Mouse (Mus musculus): Measurements from ENCODE around the gene Tsen15. TPM values are rescaled to one million over a fixed set of nuclear protein-coding genes. Genes with fewer than 3 reads are reported as not detected.

The Tsen15 gene
- total RNA-seq (2012; rRNA removed) (23.1 and 26.8 TPM in 2 replicates), total RNA-seq (2014; rRNA removed) (65.3 and 65.9 TPM in 2 replicates), polyA plus RNA-seq (2012; ENCODE audit: insufficient read length, low read depth) (40.9 and 42.3 TPM in 2 replicates)

DNA sequence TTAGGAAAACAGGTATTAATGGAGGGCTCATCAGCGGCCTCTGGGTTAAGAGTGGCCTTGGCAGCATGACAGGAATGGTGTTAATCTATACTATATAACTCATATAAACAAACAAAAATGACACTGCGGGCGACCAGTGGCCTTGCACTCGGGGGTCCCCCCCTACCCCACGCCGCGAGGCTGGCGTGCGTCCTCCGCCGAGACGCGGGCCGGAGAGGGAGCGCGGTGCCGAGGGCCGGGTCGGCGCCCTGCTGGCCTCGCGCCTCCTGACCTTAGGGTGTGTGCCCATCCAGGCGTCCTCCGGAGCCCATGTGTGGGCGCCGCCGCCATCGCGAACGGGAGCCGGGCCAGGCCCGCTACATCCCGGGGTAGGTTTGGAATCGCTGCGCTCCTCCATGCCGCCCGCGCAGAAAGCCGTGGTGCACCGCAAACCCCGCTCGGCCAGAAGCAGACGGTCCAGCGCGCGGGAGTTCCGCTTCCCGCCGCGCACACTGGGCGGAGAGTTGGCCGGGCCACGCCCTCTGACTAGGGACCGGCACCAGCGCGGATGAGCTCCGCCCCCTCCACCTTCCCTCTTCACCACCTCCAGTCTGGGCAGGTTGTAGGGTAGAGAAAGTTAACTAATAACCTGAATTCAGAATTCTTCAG is at the start of gene Tsen15:
TSS of gene Tsen15 (minus strand) at position 501 of the 648 bp plus-strand sequence.
- in situ Hi-C loops (cut with MboI; ENCODE audit: low pct_ligation_motif_present, low pct_unique_long_range_greater_than_20kb, low sequenced_read_pairs) = no loop called here

GRCm38 (mm10) chr1:152434166-152434565 is 47.7 kb upstream of the Tsen15 start:
- no peaks in the 10 kb centered on the region for H3K9me3 ChIP-seq (replicated peaks; ENCODE audit: low read length)
- no peak overlapping the region for H3K27ac ChIP-seq (ENCODE audit: insufficient read depth, low read depth)
- peaks cover 0 to 6% of the 10 kb centered on the region in 2 experiments for H3K36me3 ChIP-seq (replicated peaks in 1 of 2; ENCODE audit: control insufficient read depth in 1 of 2, insufficient read depth in 1 of 2, low read length in 1 of 2)
- no peak overlapping the region for H3K4me2 ChIP-seq (ENCODE audit: insufficient read depth, low read depth, poor library complexity, severe bottlenecking)
- H3K27me3 ChIP-seq (replicated peaks) = no peaks in the 10 kb centered on the region
- no peaks in the 10 kb centered on the region for H3K79me2 ChIP-seq (replicated peaks; ENCODE audit: control insufficient read depth, extremely low read depth, insufficient read depth, poor library complexity, severe bottlenecking)
- H3K9ac ChIP-seq (ENCODE audit: insufficient read depth, low read depth) = no peak overlapping the region
- dilution Hi-C loops (cut with MboI; ENCODE audit: extremely low pct_ligation_motif_present, extremely low pct_unique_long_range_greater_than_20kb, low sequenced_read_pairs) = no loop called here
- no peak overlapping the region for H3K4me3 ChIP-seq (replicated peaks in 1 of 3; ENCODE audit: low read depth in 2 of 3, low read length in 2 of 3, poor library complexity in 1 of 3)
- in situ Hi-C loops (cut with MboI; ENCODE audit: low pct_ligation_motif_present, low pct_unique_long_range_greater_than_20kb, low sequenced_read_pairs) = no loop called here
- H3K4me1 ChIP-seq (ENCODE audit: control insufficient read depth in 1 of 2, insufficient read depth in 2 of 2) = peaks cover 0 to 3% of the 10 kb centered on the region in 2 experiments; a peak in 1 of 4 replicates
- DNase-seq (ENCODE audit: extremely low read depth) = no peak
- TF ChIP-seq GABPA (IDR thresholded peaks at IDR 0.05; ENCODE audit: insufficient replicate concordance, low read depth, low read length) = no peak
- TF ChIP-seq CTCF (conservative IDR thresholded peaks at IDR 0.05 in 1 of 2, IDR thresholded peaks at IDR 0.05 in 1 of 2; ENCODE audit: low read depth in 2 of 2, low read length in 2 of 2) = no peak
- TF ChIP-seq PAX5 (IDR thresholded peaks at IDR 0.05; ENCODE audit: low read length) = no peak
- TF ChIP-seq KAT2A (IDR thresholded peaks at IDR 0.05; ENCODE audit: insufficient replicate concordance, low read length) = no peak
- no peak for TF ChIP-seq BHLHE40 (IDR thresholded peaks at IDR 0.05; ENCODE audit: low read depth, low read length)
- no peak for TF ChIP-seq POLR2AphosphoS2 (IDR thresholded peaks at IDR 0.05; ENCODE audit: low read depth, low read length)
- TF ChIP-seq CHD2 (IDR thresholded peaks at IDR 0.05; ENCODE audit: low read length) = no peak
- no peak for TF ChIP-seq TCF12 (IDR thresholded peaks at IDR 0.05; ENCODE audit: low read depth, low read length)
- TF ChIP-seq MAFK (IDR thresholded peaks at IDR 0.05; ENCODE audit: insufficient replicate concordance, low read length) = no peak
- TF ChIP-seq JUN (IDR thresholded peaks at IDR 0.05; ENCODE audit: insufficient read depth, low read depth, low read length) = no peak
- no peak for TF ChIP-seq ELF1 (IDR thresholded peaks at IDR 0.05; ENCODE audit: low read depth, low read length)
- TF ChIP-seq RAD21 (IDR thresholded peaks at IDR 0.05; ENCODE audit: low read depth, low read length) = no peak
- no peak for TF ChIP-seq EP300 (IDR thresholded peaks at IDR 0.05; ENCODE audit: low read length)
- no peak for TF ChIP-seq SIN3A (IDR thresholded peaks at IDR 0.05; ENCODE audit: low read length)
- no peak for TF ChIP-seq HCFC1 (IDR thresholded peaks at IDR 0.05; ENCODE audit: low read depth, low read length)
- no peak for TF ChIP-seq MEF2A (IDR thresholded peaks at IDR 0.05; ENCODE audit: borderline replicate concordance, low read depth, low read length)
- no peak for TF ChIP-seq UBTF (IDR thresholded peaks at IDR 0.05; ENCODE audit: low read depth, low read length)
- no peak for TF ChIP-seq MYC (IDR thresholded peaks at IDR 0.05; ENCODE audit: low read depth, low read length)
- TF ChIP-seq NRF1 (IDR thresholded peaks at IDR 0.05; ENCODE audit: low read depth, low read length) = no peak
- TF ChIP-seq POLR2A (IDR thresholded peaks at IDR 0.05; ENCODE audit: low read depth, low read length) = no peak

More for the DNA sequence above, at the start of gene Tsen15:
- Histone ChIP-seq H3K4me1 (ENCODE audit: control insufficient read depth in 1 of 2, insufficient read depth in 2 of 2) (peaks cover 3 to 13% of the 10 kb centered on the region in 2 experiments), H3K4me2 (ENCODE audit: insufficient read depth, low read depth, poor library complexity, severe bottlenecking) (peak within 1 kb of the TSS; percentile 52), H3K36me3 (replicated peaks in 1 of 2; ENCODE audit: control insufficient read depth in 1 of 2, insufficient read depth in 1 of 2, low read length in 1 of 2) (peaks cover 9 to 25% of the 10 kb centered on the region in 2 experiments), H3K27ac (ENCODE audit: insufficient read depth, low read depth) (no peak within 1 kb of the TSS), H3K27me3 (replicated peaks) (no peaks in the 10 kb centered on the region), H3K9ac (ENCODE audit: insufficient read depth, low read depth) (peak within 1 kb of the TSS; percentile 65), H3K79me2 (replicated peaks; ENCODE audit: control insufficient read depth, extremely low read depth, insufficient read depth, poor library complexity, severe bottlenecking) (peaks cover 14% of the 10 kb centered on the region), H3K4me3 (replicated peaks in 1 of 3; ENCODE audit: low read depth in 2 of 3, low read length in 2 of 3, poor library complexity in 1 of 3) (peak within 1 kb of the TSS; percentile 86 to 96 (median 87)), H3K9me3 (replicated peaks; ENCODE audit: low read length) (no peaks in the 10 kb centered on the region)
- dilution Hi-C loops (cut with MboI; ENCODE audit: extremely low pct_ligation_motif_present, extremely low pct_unique_long_range_greater_than_20kb, low sequenced_read_pairs) = no loop called here
- peak; percentile 84 for DNase-seq (ENCODE audit: extremely low read depth)
- TF ChIP-seq ELF1 (IDR thresholded peaks at IDR 0.05; ENCODE audit: low read depth, low read length) (peak; percentile 73), MAFK (IDR thresholded peaks at IDR 0.05; ENCODE audit: insufficient replicate concordance, low read length) (no peak), NELFE (IDR thresholded peaks at IDR 0.05; ENCODE audit: low read depth, low read length) (peak; percentile 69), TBP (conservative IDR thresholded peaks at IDR 0.05; ENCODE audit: low read depth, low read length) (peak; percentile 49; the same call in 1 of the 2 replicates), MEF2A (IDR thresholded peaks at IDR 0.05; ENCODE audit: borderline replicate concordance, low read depth, low read length) (peak; percentile 44; the same call in 1 of the 2 replicates), RCOR1 (conservative IDR thresholded peaks at IDR 0.05; ENCODE audit: low read depth, low read length) (no peak), POLR2A (IDR thresholded peaks at IDR 0.05; ENCODE audit: low read depth, low read length) (peak; percentile 86), CHD2 (IDR thresholded peaks at IDR 0.05; ENCODE audit: low read length) (no peak), IRF4 (IDR thresholded peaks at IDR 0.05; ENCODE audit: low read depth, low read length) (peak; percentile 50; the same call in 1 of the 2 replicates), EP300 (IDR thresholded peaks at IDR 0.05; ENCODE audit: low read length) (no peak), BHLHE40 (IDR thresholded peaks at IDR 0.05; ENCODE audit: low read depth, low read length) (no peak), PAX5 (IDR thresholded peaks at IDR 0.05; ENCODE audit: low read length) (no peak), SIN3A (IDR thresholded peaks at IDR 0.05; ENCODE audit: low read length) (peak; percentile 57; the same call in 1 of the 2 replicates), ETS1 (conservative IDR thresholded peaks at IDR 0.05; ENCODE audit: low read depth, low read length) (no peak), MAX (IDR thresholded peaks at IDR 0.05; ENCODE audit: low read length) (peak; percentile 27; the same call in 1 of the 2 replicates), CHD1 (IDR thresholded peaks at IDR 0.05; ENCODE audit: low read depth, low read length) (no peak), MYC (IDR thresholded peaks at IDR 0.05; ENCODE audit: low read depth, low read length) (0 out of 2 replicates have a peak, but pooled peaks have one; percentile 17), ZC3H11A (IDR thresholded peaks at IDR 0.05; ENCODE audit: low read depth, low read length) (no peak), E2F4 (IDR thresholded peaks at IDR 0.05; ENCODE audit: insufficient replicate concordance, low read depth, low read length) (no peak), TCF12 (IDR thresholded peaks at IDR 0.05; ENCODE audit: low read depth, low read length) (peak; percentile 94), CTCF (conservative IDR thresholded peaks at IDR 0.05 in 1 of 2, IDR thresholded peaks at IDR 0.05 in 1 of 2; ENCODE audit: low read depth in 2 of 2, low read length in 2 of 2) (no peak), MXI1 (IDR thresholded peaks at IDR 0.05; ENCODE audit: low read depth, low read length) (peak; percentile 75), ZMIZ1 (IDR thresholded peaks at IDR 0.05; ENCODE audit: low read depth, low read length) (peak; percentile 60; the same call in 1 of the 2 replicates), HCFC1 (IDR thresholded peaks at IDR 0.05; ENCODE audit: low read depth, low read length) (peak; percentile 82), NRF1 (IDR thresholded peaks at IDR 0.05; ENCODE audit: low read depth, low read length) (peak; percentile 64), KAT2A (IDR thresholded peaks at IDR 0.05; ENCODE audit: insufficient replicate concordance, low read length) (peak; percentile 61; the same call in 1 of the 2 replicates), USF1 (IDR thresholded peaks at IDR 0.05; ENCODE audit: low read depth, low read length) (no peak)
